Mouse (Mus musculus): ENCODE measurements around the gene Rpl21. TPM values are rescaled to one million over a fixed set of nuclear protein-coding genes. Genes with fewer than 3 reads are reported as not detected.

The Rpl21 gene
- polyA plus RNA-seq, 1 experiment from 2014 or later = 546 TPM

DNA sequence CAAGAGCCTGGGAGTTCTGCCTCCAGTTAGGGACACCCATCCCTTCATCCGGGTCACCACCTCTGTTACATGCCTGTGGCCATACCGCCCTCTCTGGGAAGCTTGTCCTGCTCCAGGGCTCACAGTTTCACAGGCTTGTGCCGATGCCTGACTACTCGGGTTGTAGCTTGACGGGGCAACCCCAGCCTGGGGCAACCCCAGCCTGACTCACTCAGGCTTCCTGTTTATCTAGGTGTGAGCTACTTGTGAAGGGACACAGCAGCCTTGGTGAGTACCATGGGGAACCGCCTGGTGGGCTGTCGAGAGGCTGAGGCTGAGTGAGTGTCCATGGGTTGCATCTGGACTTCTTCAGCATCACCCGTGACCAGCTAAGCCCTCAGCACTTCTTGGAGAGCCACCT lies 24.9 kb downstream of the Rpl21 start:
- H3K4me3 ChIP-seq (ENCODE audit: low read length) = no peak overlapping the region
- 69% methylated on average over 8 of the region's 8 CpGs for WGBS
- no peaks in the 10 kb centered on the region for H3K36me3 ChIP-seq (ENCODE audit: control insufficient read depth, insufficient read depth, low read length)
- no peak for ATAC-seq (ENCODE audit: low read depth)
- no peaks in the 10 kb centered on the region for H3K27me3 ChIP-seq (ENCODE audit: control insufficient read depth, insufficient read depth, low read depth, low read length)
- peaks cover 2% of the 10 kb centered on the region; the same call in 1 of the 2 replicates for H3K9me3 ChIP-seq (ENCODE audit: control insufficient read depth, low read length)
- H3K4me2 ChIP-seq (ENCODE audit: low read depth, low read length) = no peak overlapping the region
- no peak overlapping the region for H3K9ac ChIP-seq (ENCODE audit: low read length)
- H3K27ac ChIP-seq (ENCODE audit: low read length) = no peak overlapping the region
- H3K4me1 ChIP-seq (replicated peaks; ENCODE audit: control insufficient read depth, insufficient read depth, low read length) = no peaks in the 10 kb centered on the region

DNA sequence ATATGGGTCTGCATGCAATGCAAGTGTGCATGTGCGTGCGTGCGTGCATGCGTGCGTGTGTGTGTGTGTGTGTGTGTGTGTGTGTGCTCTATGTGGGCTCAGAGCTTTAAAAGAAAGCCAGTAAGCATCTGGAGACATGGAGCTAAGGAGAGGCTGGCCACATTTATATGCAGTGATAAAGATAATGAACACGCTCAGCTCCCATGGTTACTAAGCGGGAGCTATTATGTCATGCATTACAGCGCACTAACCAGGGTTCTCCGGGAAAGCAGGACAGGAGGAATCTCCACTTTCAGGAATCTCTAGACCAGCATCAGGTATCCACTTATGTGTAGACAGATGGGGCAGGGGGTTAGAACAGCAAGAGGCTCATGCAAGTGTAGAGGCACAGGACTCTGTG lies 26.1 kb downstream of the Rpl21 start:
- no peak for ATAC-seq (ENCODE audit: low read depth)
- 91% methylated on average over 9 of the region's 9 CpGs for WGBS

DNA sequence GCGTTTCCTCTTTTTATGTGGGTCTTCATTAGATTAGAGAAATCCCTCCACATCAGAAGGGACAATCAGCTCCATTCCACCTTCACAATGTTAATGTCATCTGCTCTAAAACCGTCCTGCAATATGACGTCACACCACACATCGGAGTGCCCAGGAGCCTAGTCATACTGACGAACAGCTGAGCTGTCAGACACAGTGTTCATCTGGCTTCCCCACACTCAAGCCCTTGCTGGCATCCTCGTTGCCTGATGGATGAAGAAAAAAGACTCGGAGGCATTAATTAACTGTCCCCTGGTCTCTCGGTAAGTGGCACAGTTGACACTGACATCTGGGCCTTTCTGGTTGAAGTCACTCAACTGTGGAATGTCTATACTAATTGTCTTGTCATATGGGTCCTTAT lies 26.6 kb downstream of the Rpl21 start:
- peaks cover 2% of the 10 kb centered on the region; the same call in 1 of the 2 replicates for H3K9me3 ChIP-seq (ENCODE audit: control insufficient read depth, low read length)
- ATAC-seq (ENCODE audit: low read depth) = no peak
- 64% methylated on average over 8 of the region's 8 CpGs for WGBS

More for the DNA sequence above, 26.1 kb downstream of the Rpl21 start:
- no peaks in the 10 kb centered on the region for H3K4me1 ChIP-seq (replicated peaks; ENCODE audit: control insufficient read depth, insufficient read depth, low read length)
- no peak overlapping the region for H3K4me3 ChIP-seq (ENCODE audit: low read length)
- H3K27ac ChIP-seq (ENCODE audit: low read length) = no peak overlapping the region
- no peak overlapping the region for H3K9ac ChIP-seq (ENCODE audit: low read length)
- H3K36me3 ChIP-seq (ENCODE audit: control insufficient read depth, insufficient read depth, low read length) = no peaks in the 10 kb centered on the region
- H3K27me3 ChIP-seq (ENCODE audit: control insufficient read depth, insufficient read depth, low read depth, low read length) = no peaks in the 10 kb centered on the region
- H3K4me2 ChIP-seq (ENCODE audit: low read depth, low read length) = no peak overlapping the region
- peaks cover 2% of the 10 kb centered on the region; the same call in 1 of the 2 replicates for H3K9me3 ChIP-seq (ENCODE audit: control insufficient read depth, low read length)

DNA sequence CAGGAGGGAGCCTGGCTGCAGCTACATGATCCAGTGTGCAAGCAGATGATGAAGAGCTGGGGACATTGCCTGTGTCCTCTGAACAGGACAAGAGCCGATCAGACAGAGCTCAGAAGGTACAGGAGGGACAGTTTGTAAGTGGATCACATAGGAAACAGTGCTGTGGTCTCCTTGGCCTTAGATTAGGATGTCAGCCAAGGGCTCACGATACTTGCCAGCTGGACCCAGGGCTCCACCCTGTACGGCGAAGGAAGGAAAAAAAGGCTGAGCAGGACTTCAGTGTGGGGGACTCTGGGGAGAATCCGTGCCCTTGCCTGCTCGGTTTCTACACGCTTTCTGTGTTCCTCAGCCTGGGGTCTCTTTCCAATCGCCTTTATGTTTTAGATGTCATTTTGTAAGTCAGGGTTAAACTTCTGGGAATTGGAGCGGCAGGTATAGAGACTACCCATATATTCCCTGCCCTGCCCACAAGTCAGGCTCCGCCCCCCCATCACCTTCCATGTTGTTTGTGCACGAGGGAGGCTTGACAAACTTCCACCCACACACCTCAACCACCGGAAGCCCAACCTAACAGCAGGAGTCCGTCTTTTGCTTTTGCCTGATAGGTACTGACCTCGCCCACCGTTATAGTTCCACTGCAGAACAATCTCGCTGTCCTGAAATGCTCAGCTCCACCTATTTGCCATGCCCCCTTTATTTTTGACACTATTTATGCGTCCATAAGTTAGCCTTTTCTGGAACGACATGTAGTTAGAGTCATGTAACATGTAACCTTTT lies 27.7 kb downstream of the Rpl21 start:
- no peak overlapping the region for H3K4me2 ChIP-seq (ENCODE audit: low read depth, low read length)
- no peak for ATAC-seq (ENCODE audit: low read depth)
- WGBS = 59% methylated on average over 18 of the region's 18 CpGs

More for the DNA sequence above, 26.6 kb downstream of the Rpl21 start:
- Histone ChIP-seq H3K4me2 (ENCODE audit: low read depth, low read length) (no peak overlapping the region), H3K27ac (ENCODE audit: low read length) (no peak overlapping the region), H3K4me3 (ENCODE audit: low read length) (no peak overlapping the region), H3K27me3 (ENCODE audit: control insufficient read depth, insufficient read depth, low read depth, low read length) (no peaks in the 10 kb centered on the region), H3K36me3 (ENCODE audit: control insufficient read depth, insufficient read depth, low read length) (no peaks in the 10 kb centered on the region), H3K9ac (ENCODE audit: low read length) (no peak overlapping the region), H3K4me1 (replicated peaks; ENCODE audit: control insufficient read depth, insufficient read depth, low read length) (no peaks in the 10 kb centered on the region)

DNA sequence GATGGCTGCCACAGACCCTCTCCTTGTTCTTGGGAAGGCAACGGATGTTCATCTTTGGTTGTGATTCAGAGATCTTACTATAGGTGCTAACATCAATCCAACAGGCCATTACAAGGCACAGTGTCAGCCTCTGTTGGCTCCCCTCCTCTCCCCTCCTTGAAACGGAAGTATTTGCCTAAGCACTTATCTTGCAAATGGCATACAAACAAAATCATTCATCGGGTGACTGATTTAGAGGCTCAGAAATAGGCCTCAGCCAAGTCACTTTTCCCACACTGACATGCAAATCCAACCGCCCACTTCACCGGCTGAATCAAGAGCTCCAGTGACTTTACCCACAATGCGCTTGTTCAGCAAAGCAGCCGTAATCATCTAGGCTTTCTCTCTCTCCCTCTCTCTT lies 28.9 kb downstream of the Rpl21 start:
- WGBS = 23% methylated on average over 7 of the region's 7 CpGs
- Histone ChIP-seq H3K9ac (ENCODE audit: low read length) (no peak overlapping the region), H3K9me3 (ENCODE audit: control insufficient read depth, low read length) (no peaks in the 10 kb centered on the region), H3K4me3 (ENCODE audit: low read length) (no peak overlapping the region), H3K27ac (ENCODE audit: low read length) (no peak overlapping the region), H3K4me1 (replicated peaks; ENCODE audit: control insufficient read depth, insufficient read depth, low read length) (no peaks in the 10 kb centered on the region), H3K36me3 (ENCODE audit: control insufficient read depth, insufficient read depth, low read length) (no peaks in the 10 kb centered on the region), H3K4me2 (ENCODE audit: low read depth, low read length) (no peak overlapping the region), H3K27me3 (ENCODE audit: control insufficient read depth, insufficient read depth, low read depth, low read length) (no peaks in the 10 kb centered on the region)
- 0 out of 2 replicates have a peak, but pooled peaks have one; percentile 36 for ATAC-seq (ENCODE audit: low read depth)

More for the DNA sequence above, 27.7 kb downstream of the Rpl21 start:
- H3K4me1 ChIP-seq (replicated peaks; ENCODE audit: control insufficient read depth, insufficient read depth, low read length) = no peaks in the 10 kb centered on the region
- no peak overlapping the region for H3K27ac ChIP-seq (ENCODE audit: low read length)
- H3K27me3 ChIP-seq (ENCODE audit: control insufficient read depth, insufficient read depth, low read depth, low read length) = no peaks in the 10 kb centered on the region
- H3K36me3 ChIP-seq (ENCODE audit: control insufficient read depth, insufficient read depth, low read length) = no peaks in the 10 kb centered on the region
- H3K4me3 ChIP-seq (ENCODE audit: low read length) = no peak overlapping the region
- H3K9me3 ChIP-seq (ENCODE audit: control insufficient read depth, low read length) = peaks cover 2% of the 10 kb centered on the region; the same call in 1 of the 2 replicates
- no peak overlapping the region for H3K9ac ChIP-seq (ENCODE audit: low read length)

DNA sequence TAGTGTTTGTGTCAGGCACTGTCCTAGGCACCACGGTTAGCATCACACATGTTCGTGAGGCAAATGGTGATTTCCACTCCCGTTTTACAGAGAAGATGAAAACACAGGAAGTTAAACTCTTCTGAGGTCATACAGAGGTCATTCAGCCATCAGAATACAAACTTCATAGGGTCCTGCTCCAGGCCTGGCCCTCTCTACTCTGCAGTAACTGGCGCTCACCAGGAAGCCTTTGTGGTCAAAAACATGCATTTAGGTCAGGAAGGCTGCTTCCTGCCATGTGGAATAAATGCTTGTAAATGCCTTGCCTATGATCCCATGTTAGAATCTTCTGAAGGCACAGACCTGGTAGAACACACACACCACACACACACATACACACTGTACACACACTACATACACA lies 32.8 kb downstream of the Rpl21 start:
- WGBS = 45% methylated on average over 4 of the region's 4 CpGs
- H3K27me3 ChIP-seq (ENCODE audit: control insufficient read depth, insufficient read depth, low read depth, low read length) = no peaks in the 10 kb centered on the region
- no peak overlapping the region for H3K9ac ChIP-seq (ENCODE audit: low read length)
- no peak overlapping the region for H3K27ac ChIP-seq (ENCODE audit: low read length)
- no peak overlapping the region for H3K4me3 ChIP-seq (ENCODE audit: low read length)
- H3K36me3 ChIP-seq (ENCODE audit: control insufficient read depth, insufficient read depth, low read length) = no peaks in the 10 kb centered on the region
- H3K4me2 ChIP-seq (ENCODE audit: low read depth, low read length) = no peak overlapping the region
- H3K9me3 ChIP-seq (ENCODE audit: control insufficient read depth, low read length) = no peaks in the 10 kb centered on the region; the same call in 1 of the 2 replicates
- ATAC-seq (ENCODE audit: low read depth) = no peak
- peaks cover 8% of the 10 kb centered on the region for H3K4me1 ChIP-seq (replicated peaks; ENCODE audit: control insufficient read depth, insufficient read depth, low read length)

DNA sequence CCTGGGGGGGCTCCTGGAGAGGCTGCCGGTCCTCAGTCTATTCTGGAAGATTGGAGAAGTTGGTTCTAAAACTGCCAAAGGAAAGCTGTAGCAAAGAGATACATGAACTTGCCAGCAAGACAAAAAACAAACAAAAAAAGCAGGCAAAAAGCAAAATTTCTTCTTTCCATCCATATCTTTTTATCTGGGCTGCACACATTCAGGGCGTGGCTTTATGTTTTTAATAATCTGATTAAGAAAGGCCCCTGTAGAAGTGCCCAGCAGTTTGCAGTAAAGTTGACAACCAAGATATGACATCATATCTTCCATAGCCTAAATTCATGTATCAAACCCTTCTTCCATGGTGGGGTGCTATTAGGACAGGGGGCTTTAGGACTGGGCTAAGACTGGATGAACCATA lies 33.6 kb downstream of the Rpl21 start:
- Histone ChIP-seq H3K4me1 (replicated peaks; ENCODE audit: control insufficient read depth, insufficient read depth, low read length) (peaks cover 8% of the 10 kb centered on the region), H3K4me3 (ENCODE audit: low read length) (no peak overlapping the region), H3K27ac (ENCODE audit: low read length) (no peak overlapping the region), H3K36me3 (ENCODE audit: control insufficient read depth, insufficient read depth, low read length) (no peaks in the 10 kb centered on the region), H3K9ac (ENCODE audit: low read length) (no peak overlapping the region), H3K27me3 (ENCODE audit: control insufficient read depth, insufficient read depth, low read depth, low read length) (no peaks in the 10 kb centered on the region), H3K9me3 (ENCODE audit: control insufficient read depth, low read length) (no peaks in the 10 kb centered on the region; the same call in 1 of the 2 replicates), H3K4me2 (ENCODE audit: low read depth, low read length) (no peak overlapping the region)
- no peak for ATAC-seq (ENCODE audit: low read depth)
- WGBS = 80% methylated on average over 2 of the region's 2 CpGs

GRCm38 (mm10) chr5:146867246-146867945 lies 34.7 kb downstream of the Rpl21 start:
- peak overlapping the region; percentile 52 for H3K4me2 ChIP-seq (ENCODE audit: low read depth, low read length)
- H3K27me3 ChIP-seq (ENCODE audit: control insufficient read depth, insufficient read depth, low read depth, low read length) = no peaks in the 10 kb centered on the region
- H3K4me3 ChIP-seq (ENCODE audit: low read length) = peak overlapping the region; percentile 21
- H3K9ac ChIP-seq (ENCODE audit: low read length) = peak overlapping the region; percentile 9; the same call in 1 of the 2 replicates
- WGBS = 3% methylated on average over 19 of the region's 19 CpGs
- H3K9me3 ChIP-seq (ENCODE audit: control insufficient read depth, low read length) = no peaks in the 10 kb centered on the region; the same call in 1 of the 2 replicates
- H3K36me3 ChIP-seq (ENCODE audit: control insufficient read depth, insufficient read depth, low read length) = no peaks in the 10 kb centered on the region
- H3K4me1 ChIP-seq (replicated peaks; ENCODE audit: control insufficient read depth, insufficient read depth, low read length) = peaks cover 8% of the 10 kb centered on the region
- H3K27ac ChIP-seq (ENCODE audit: low read length) = no peak overlapping the region
- ATAC-seq (ENCODE audit: low read depth) = peak; percentile 63

- Histone ChIP-seq H3K36me3 (ENCODE audit: control insufficient read depth, insufficient read depth, low read length) (no peaks in the 10 kb centered on the region), H3K4me1 (replicated peaks; ENCODE audit: control insufficient read depth, insufficient read depth, low read length) (peaks cover 8% of the 10 kb centered on the region), H3K4me2 (ENCODE audit: low read depth, low read length) (peak overlapping the region; percentile 52), H3K27me3 (ENCODE audit: control insufficient read depth, insufficient read depth, low read depth, low read length) (no peaks in the 10 kb centered on the region), H3K27ac (ENCODE audit: low read length) (no peak overlapping the region), H3K4me3 (ENCODE audit: low read length) (no peak overlapping the region), H3K9me3 (ENCODE audit: control insufficient read depth, low read length) (no peaks in the 10 kb centered on the region; the same call in 1 of the 2 replicates), H3K9ac (ENCODE audit: low read length) (peak overlapping the region; percentile 9; the same call in 1 of the 2 replicates)
- 23% methylated on average over 4 of the region's 4 CpGs for WGBS
- no peak for ATAC-seq (ENCODE audit: low read depth)
These were observed 35.2 kb downstream of the Rpl21 start for GRCm38 (mm10) chr5:146867946-146868314.

Measured in lung, embryonic 16.5 days (tissue).